Mouse (Mus musculus): ENCODE measurements at regions not wholly inside any gene's neighbourhood (a gene's known extent, or its start where the extent isn't known, plus 50 kb on each side); places are given as distances from the start of the nearest gene placed in this dataset.

GRCm38 (mm10) chr10:66717909-66718308 is 378.0 kb upstream of the Jmjd1c start:
- no peak for TF ChIP-seq POLR2A (IDR thresholded peaks at IDR 0.05; ENCODE audit: borderline replicate concordance, extremely low read depth, low read depth, low read length)
- TF ChIP-seq CTCF (IDR thresholded peaks at IDR 0.05; ENCODE audit: insufficient read depth, low read length) = peak; percentile 41; the same call in 1 of the 2 replicates

All from lung, adult 2 months (tissue).